Mouse (Mus musculus) mouse embryonic stem cell (cell line): ENCODE measurements around the gene Hnrnpul2.

Experiments used
- in situ Hi-C, 2 experiments: fragments of 300-500 bp; cut with MboI; formaldehyde crosslinking; loops; 1 replicate in 1 of 2; 3 replicates in 1 of 2; pipeline ENCODE4 v1.14.3; 2019 to 2020; ENCODE audit warnings: low sequenced_read_pairs in 2 of 2, low pct_unique_long_range_greater_than_20kb in 1 of 2, mixed read lengths in 1 of 2; ENCODE audit not compliant: unreplicated experiment in 1 of 2

Hnrnpul2 gene

DNA sequence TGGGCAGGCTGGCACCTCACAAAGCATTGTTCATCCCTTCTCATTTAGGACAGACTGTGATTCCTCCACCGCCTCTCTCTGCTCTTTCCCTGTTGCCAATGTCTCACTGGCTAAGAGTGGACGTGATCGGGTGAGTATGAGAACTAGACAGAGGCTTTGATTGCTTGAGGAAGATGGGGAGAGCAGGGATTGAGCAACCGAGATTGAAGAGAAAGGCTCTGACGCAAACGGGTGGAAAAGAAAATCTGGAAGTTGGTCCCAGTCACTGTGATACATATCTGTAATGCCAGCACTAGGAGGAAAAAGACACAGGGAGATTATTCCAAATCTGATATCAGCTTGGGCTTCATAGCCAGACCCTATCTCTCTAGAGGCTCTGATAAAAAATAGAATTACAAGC is 23.2 kb downstream of the Hnrnpul2 start:
- in situ Hi-C loops = no loop called here

DNA sequence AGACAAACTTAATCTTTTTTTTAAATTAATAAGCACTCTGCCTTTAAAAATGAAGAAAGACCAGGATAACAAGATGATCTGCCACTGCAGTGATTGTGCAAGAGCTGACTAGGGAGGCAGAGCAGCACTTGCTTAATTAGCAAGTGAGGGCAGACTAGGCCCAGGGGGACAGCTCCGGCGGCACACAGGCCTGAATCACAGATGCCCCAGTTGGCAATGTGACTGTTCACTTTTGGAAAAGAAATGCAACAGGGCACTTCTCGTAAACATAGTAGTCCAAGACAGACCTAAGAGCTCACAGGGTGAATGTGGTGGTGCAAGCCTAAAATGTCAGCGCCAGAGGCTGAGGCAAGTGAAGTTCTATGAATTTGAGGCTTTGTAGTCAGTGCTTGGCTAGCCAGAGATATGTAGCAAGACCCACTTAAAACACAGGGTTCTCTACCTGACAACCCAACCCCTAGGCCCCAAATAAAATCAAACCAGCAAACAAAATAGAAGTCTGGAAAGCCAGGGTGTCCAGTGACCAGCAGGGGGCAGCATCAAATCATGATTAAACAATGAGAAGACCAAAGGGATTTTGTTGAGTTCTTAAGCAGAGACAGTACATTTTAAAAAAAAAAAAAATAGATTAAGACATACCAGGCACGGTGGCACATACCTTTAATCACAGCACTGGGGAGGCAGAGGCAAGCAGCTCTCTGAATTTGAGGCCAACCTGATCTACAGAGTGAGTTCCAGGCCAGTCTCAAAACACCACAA is 24.7 kb downstream of the Hnrnpul2 start:
- in situ Hi-C loops = no loop called here

DNA sequence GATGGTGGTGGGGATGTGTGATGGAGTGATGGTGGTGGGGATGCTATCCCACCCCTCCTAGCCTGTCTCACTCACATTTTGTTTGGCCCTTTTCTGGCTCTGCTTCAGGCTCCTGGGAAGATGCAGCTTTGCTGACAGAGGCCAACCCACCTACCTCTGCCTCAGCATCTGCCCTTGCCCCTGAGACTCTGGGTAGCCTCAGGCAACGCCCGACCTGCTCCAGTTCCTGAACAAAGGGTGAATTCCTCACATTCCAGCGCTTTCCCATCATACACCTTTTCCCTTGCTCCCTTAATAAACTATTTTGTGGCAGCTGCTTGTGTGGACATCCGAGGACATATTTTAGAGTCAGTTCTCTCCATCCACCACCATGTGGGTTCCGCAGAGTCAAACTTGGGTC is 28.5 kb downstream of the Hnrnpul2 start:
- in situ Hi-C loops = no loop called here

DNA sequence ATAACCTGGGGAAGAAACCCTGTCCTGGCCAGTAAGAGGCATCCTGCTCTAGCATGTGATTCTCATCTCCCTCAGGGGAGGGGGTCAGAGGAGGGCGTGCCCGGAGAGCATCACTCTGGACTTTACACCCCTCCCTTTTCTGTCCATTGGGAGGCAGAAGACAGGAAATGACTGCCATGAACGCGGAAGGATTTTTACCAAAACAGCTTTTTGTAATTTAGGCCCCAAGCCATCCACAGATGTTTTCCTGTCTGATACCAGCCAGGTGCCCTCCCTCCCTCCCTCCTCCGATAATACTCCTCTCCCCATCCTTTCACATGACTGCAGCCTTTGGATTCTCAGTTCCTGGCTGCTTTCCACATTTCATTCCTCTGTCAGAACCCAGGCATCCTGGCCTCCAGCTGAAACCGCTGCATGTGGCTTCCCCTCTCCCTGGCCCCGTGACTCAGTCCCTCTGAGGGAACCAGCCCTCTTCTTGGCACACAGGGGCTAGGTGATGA is 30.6 kb downstream of the Hnrnpul2 start, which contains the start of gene Lrrn4cl:
Gene Lrrn4cl (plus strand): TSS at position 367 of the 500 bp plus-strand sequence.
- in situ Hi-C loops = loop anchor here (5.0 to 25.0 kb wide), 2 partner anchors 262 to 987 kb away; partner anchors contain the start of gene Scgb2a2 (in 1 of the 2)

DNA sequence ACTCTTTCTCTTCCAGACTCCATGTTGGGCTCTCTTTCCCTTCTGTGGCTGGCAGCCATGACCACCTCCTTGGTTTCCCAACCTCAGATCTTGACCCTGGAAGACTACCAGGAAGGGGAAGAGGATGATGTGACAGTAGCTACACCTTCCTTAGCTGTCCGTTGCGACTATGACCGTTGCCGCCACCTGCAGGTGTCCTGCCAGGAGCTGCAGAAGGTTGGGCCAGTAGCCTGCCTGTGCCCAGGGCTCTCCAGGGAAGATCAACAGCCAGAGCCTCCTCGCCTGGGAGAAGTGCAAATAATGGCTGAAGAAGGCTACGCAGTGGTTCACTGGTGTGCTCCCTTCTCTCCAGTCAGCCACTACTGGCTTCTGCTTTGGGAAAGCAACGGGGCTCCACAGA is 31.8 kb downstream of the Hnrnpul2 start:
- in situ Hi-C loops = loop anchor here (5.0 to 25.0 kb wide), 2 partner anchors 261 to 986 kb away; partner anchors contain the start of gene Scgb2a2 (in 1 of the 2)

DNA sequence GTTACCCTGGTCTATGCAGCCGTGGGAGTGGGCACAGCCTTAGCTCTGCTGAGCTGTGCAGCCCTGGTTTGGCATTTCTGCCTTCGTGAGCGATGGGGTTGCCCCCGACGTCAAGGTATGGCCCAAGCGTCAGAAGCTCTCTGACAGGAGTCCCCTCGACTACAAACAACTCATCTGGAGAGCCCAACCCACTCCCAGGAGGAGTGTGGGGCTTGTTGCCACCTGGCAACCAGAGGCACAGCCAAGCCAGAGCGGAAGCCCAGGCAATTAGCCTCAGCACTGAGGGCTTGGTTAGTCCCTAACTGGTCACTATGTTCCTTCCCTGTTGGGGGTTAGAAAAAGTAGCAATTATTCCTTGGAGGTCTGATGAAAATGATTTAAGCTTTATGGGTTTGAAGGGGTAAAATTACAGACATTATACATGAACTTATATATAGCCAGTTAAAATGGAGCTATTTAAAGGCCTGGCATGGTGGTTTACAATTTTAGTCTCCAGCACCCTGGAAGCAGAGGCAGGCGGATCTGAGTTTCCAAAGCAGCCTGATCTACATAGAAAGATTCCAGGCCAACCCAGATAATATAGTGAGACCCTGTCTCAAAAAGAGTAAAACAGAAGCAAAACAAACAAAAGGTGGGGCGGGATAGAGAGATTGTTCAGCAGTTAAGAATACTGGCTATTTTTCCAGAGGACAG is 32.6 kb downstream of the Hnrnpul2 start:
- in situ Hi-C loops = loop anchor here (5.0 to 25.0 kb wide), 2 partner anchors 260 to 985 kb away; partner anchors contain the start of gene Scgb2a2 (in 1 of the 2)

DNA sequence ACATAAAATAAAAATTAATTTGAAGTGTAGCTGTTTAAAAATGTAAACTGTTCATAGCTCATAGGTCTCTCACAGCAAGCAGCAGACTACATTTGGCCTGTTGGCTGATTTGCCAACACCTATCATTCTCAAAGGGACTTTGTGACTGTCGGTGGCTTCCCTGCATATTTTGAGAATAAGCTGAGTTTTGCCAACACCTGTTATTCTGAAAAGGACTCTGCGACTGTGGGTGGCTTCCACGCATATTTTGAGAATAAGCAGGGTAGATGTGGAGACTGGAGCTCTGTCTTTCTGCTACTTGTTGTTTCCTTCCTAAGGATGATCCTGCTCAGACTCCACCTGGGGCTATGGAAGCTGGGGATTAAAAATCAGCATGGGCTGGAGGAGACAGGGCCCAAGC is 33.3 kb downstream of the Hnrnpul2 start:
- in situ Hi-C loops = loop anchor here (5.0 to 25.0 kb wide), 2 partner anchors 259 to 984 kb away; partner anchors contain the start of gene Scgb2a2 (in 1 of the 2)

DNA sequence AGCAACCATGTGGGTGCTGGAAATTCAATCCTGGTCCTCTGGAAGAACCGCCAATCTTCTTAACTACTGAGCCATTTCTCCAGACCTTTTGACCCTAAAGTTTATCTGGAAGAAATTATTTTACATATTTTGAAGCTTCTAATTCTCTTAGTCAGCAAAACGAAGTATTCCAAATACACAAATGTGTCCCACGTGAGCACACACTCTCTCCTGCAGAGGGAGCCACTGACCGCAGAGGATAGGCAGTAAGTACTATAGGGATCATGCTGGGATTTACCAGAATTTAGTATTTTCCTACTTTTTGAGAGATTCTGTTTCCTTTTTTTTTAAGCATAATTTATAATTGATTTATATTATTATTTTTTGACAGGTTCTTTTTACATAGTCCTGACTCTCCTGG is 37.9 kb downstream of the Hnrnpul2 start:
- in situ Hi-C loops = loop anchor here in 1 of 2 experiments (5.0 to 25.0 kb wide), 2 partner anchors 260 to 980 kb away; partner anchors contain the start of gene Scgb2a2

DNA sequence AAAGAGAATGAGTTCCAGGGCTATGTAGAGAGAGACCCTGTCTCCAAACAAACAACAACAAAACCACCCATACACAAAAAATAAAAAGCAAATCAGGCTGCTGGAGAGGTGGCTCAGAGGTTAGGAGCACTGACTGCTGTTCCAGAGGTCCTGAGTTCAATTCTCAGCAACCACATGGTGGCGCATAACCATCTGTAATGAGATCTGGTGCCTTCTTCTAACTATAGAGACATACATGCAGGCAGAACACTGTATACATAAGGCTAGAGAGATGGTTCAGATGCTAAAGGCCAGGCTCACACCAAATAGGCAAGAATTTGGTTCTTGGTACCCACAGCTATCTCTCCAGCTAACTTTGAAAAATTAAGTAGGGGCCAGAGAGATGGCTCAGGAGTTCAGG is 39.2 kb downstream of the Hnrnpul2 start:
- in situ Hi-C loops = loop anchor here in 1 of 2 experiments (5.0 to 25.0 kb wide), 2 partner anchors 258 to 978 kb away; partner anchors contain the start of gene Scgb2a2

DNA sequence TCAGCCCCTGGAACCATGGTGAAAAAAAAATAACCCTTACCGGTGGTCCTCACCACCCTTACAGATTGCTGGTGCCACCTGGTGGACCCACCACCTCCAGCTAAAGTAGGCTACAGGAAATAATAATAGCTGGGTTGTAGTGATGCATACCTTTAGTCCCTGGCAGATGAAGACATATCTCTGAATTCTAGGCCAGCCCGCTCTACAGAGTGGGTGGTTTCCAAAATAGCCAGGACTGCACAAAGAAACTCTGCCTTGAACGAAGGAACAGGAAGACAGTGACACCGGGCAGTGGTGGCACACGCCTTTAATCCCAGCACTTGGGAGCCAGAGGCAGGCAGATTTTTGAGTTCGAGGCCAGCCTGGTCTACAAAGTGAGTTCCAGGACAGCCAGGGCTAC is 44.5 kb downstream of the Hnrnpul2 start:
- in situ Hi-C loops = loop anchor here in 1 of 2 experiments (25.0 kb wide), 1 partner anchor 973 kb away; the partner anchor contains the start of gene Scgb2a2

DNA sequence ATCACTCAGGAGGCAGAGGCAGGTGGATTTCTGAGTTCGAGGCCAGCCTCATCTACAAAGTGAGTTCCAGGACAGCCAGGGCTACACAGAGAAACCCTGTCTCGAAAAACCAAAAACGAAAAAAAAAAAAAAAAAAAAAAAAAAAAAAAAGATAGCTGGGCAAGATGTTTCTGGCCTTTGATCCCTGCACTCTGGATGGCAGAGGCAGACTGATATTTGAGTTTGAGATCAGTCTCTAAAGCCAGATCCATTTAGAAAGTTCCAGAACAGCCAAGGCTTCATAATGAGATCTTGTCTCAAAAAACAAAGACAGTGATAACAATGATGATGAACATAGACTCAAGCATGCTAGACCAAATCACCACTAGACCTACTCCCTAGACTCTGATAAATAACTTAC is 50.6 kb downstream of the Hnrnpul2 start:
- in situ Hi-C loops = loop anchor here in 1 of 2 experiments (25.0 kb wide), 1 partner anchor 967 kb away; the partner anchor contains the start of gene Scgb2a2

DNA sequence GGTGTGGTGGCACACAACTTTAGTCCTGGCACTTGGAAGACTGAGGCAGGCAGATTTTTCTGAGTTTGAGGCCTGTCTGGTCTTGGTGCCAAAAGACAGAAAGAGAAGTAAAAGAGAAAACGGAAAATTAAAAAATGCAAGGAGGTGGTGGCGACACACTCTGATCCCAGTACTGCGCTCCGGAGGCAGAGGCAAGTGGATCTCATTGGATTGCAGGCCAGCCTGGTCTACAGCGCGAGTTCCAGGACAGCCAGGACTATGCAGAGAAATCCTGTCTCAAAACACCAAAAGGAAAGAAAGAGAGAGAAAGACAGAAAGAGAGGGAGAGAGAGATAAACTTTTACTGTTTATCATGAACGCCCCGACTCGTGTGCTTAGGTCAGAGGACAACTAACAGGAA is 51.0 kb downstream of the Hnrnpul2 start:
- in situ Hi-C loops = loop anchor here in 1 of 2 experiments (25.0 kb wide), 1 partner anchor 966 kb away; the partner anchor contains the start of gene Scgb2a2

DNA sequence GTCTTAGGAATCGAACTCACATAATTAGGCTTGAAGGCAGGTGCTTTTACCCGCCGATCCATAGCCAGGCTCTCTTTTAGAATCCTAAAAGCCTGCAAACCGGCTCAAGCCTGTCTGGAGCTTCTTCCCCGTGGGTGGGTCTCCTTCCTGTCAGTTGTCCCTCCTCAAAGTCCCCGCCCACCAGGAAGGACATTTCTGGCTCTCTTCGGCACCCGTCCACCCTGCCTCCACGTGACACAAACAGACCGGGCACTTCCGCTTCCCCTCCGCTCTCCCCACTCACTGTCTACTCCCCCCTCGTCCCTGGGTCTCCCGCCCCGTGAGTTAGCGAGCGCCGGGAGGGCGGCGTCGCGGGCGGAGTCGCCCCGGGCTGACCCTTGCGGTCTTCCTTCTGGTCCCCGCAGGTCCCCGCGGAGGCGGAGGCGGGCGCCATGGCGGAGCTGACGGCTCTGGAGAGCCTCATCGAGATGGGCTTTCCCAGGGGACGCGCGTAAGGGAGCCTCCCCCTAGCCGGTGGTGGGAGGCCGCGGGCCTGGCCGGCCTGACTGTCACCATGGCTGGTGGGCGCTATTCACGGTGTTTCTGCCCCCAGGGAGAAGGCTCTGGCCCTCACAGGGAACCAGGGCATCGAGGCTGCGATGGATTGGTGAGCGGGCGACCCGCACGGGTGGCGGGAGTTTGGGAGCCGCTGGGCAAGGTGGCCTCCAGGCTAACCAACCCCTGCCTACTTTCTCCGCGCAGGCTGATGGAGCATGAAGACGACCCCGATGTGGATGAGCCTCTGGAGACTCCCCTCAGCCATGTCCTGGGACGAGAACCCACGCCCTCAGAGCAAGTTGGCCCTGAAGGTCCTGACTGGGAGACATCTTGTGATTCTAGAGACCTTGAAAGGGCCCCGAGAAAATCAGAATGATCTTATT is 51.7 kb downstream of the Hnrnpul2 start, which contains the start of gene Ubxn1:
Gene Ubxn1 (plus strand): TSS at position 230 of the 920 bp plus-strand sequence.
- in situ Hi-C loops = loop anchor here in 1 of 2 experiments (25.0 kb wide), 1 partner anchor 966 kb away; the partner anchor contains the start of gene Scgb2a2

DNA sequence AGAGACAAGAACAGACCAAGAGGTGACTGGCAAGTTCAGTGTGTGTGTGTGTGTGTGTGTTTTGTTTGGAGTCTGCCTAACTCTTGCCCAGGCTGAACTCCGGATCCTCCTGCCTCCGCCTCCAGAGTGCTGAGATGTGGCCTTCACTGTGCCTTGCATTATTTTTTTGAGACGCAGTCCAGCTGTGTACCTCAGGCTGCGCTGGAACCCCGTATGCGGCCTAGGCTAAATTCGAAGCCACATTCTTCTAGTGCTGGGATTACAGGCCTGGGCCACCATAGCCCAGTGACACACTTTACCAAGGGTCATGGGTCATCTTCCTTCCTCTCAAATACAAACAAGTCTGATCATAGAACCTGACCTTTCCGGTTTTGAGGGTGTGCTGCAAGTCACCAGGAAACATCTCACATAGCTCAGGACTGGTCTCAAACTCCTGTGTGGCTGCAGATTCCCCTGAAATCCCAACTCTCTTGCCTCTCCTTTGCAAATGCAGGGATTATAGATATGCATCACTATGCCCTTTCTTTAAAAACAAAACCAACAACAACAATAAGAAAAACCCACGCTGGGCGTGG is 52.5 kb downstream of the Hnrnpul2 start:
- in situ Hi-C loops = loop anchor here in 1 of 2 experiments (25.0 kb wide), 1 partner anchor 965 kb away; the partner anchor contains the start of gene Scgb2a2

DNA sequence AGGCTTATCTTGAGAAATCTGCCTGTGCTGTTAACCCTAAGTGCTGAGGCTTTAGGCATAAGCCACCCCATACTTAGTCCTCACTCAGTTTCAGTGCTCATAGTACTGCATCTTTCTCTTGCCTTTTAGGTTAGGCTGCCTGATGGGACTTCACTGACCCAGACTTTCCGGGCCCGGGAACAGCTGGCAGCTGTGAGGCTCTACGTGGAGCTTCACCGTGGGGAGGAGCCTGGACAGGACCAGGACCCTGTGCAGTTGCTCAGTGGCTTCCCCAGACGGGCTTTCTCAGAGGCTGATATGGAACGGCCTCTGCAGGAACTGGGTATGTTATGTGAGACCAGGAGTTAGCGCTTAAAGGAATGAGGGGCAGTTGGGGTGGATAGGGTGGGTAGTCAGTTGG is 55.2 kb downstream of the Hnrnpul2 start:
- in situ Hi-C loops = no loop called here

DNA sequence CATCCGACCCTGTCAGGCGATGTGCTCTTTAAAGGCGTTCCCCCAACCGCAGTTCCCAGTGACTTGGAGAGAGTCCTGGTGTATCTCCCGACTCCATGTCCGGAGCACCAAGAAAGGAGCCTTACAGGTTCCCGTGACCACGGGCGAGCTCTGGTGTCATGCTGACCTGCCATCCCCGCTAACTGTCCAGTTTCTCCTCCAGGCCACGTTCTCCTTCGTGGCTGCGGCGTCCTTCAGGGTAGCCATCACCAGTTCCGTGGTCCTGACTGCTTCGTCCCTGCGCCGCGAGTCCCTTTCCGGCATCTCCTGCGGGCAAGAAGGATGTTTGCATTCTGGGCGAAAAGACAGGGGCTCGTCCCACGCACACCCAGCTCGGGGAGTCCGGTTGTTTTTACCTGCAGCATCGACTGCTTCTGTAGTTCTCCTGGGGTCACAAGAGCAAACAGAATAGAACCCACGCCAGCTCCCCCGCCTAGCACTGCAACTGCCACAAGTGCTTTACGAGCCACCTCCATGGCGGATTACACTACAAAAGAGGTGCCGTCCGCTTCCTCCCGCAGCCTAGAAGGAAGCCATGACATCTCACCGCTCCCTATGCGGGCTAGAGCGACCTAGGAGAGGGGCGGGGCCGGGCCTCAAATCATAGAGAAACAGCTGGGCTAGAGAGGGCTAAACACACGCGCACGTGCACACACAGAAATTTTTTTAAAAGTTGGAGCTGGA is 60.7 kb downstream of the Hnrnpul2 start, which contains the start of gene Uqcc3:
Gene Uqcc3 (minus strand): TSS at position 613 of the 723 bp plus-strand sequence.
- in situ Hi-C loops = no loop called here

DNA sequence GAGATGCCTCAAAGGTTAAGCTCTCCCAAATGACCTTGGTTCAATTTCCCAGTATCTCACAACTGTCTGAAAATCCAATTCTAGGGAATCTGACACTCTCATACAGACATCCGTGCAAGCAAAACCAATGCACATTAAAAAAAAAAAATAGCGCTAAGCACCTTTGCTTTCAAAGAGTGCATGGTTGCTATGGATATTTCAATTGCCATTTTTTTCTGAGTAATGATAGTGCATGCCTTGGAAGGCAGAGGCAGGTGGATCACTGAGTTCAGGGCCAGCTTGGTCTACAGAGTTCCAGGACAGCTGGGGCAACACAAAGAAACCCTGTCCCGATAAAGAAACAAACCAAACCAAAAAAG is 61.2 kb downstream of the Hnrnpul2 start:
- in situ Hi-C loops = no loop called here
